Mouse (Mus musculus) heart, postnatal 0 days (tissue): ENCODE data around the gene Erv3. TPM values are rescaled to one million over a fixed set of nuclear protein-coding genes. Genes with fewer than 3 reads are reported as not detected.

ENCODE experiments used
- ATAC-seq: fragments of 200-750 bp; cut with Nextera tagmentation; 2 replicates; pipeline ENCODE4 v1.8.0; 2017; ENCODE audit warnings: low read depth, moderate number of reproducible peaks, moderate library complexity; ENCODE audit not compliant: insufficient read depth
- DNase-seq: peaks from one replicate; pipeline ENCODE4 v3.0.0-alpha.2; 2016; ENCODE audit warnings: low spot score
- H3K27ac ChIP-seq: fragments of 300-500 bp; sonication (generic); 2 replicates; pipeline ENCODE4 v1.5.1; 2014; ENCODE audit warnings: low read depth, mild to moderate bottlenecking
- H3K27me3 ChIP-seq: fragments of 300-500 bp; sonication (generic); 2 replicates; pipeline ENCODE4 v1.6.1; 2014; ENCODE audit warnings: low read length, mixed read lengths; ENCODE audit not compliant: control insufficient read depth, insufficient read depth
- H3K36me3 ChIP-seq: fragments of 300-500 bp; sonication (generic); replicated peaks from 2 replicates; pipeline ENCODE4 v1.6.1; 2014; ENCODE audit warnings: low read length, mixed read lengths; ENCODE audit not compliant: control insufficient read depth, insufficient read depth
- H3K4me1 ChIP-seq: fragments of 300-500 bp; sonication (generic); 2 replicates; pipeline ENCODE4 v1.6.1; 2014; ENCODE audit warnings: antibody characterized with exemption; ENCODE audit not compliant: control insufficient read depth, insufficient read depth
- H3K4me2 ChIP-seq: fragments of 300-500 bp; sonication (generic); 2 replicates; pipeline ENCODE4 v1.6.1; 2014; ENCODE audit warnings: low read depth, mild to moderate bottlenecking, low read length, moderate library complexity
- H3K4me3 ChIP-seq: fragments of 300-500 bp; sonication (generic); 2 replicates; pipeline ENCODE4 v1.5.1; 2014; ENCODE audit warnings: low read depth, low read length
- H3K9ac ChIP-seq: fragments of 300-500 bp; sonication (generic); replicated peaks from 2 replicates; pipeline ENCODE4 v1.6.1; 2014; ENCODE audit warnings: low read depth, low read length, mixed read lengths
- H3K9me3 ChIP-seq: fragments of 300-500 bp; sonication (generic); replicated peaks from 2 replicates; pipeline ENCODE4 v1.6.1; 2016; ENCODE audit warnings: low read length; ENCODE audit not compliant: control insufficient read depth
- CTCF ChIP-seq: IDR thresholded peaks from 2 replicates; pipeline ENCODE4 v1.5.1; 2016; ENCODE audit warnings: antibody characterized with exemption, control low read depth, low read depth
- EP300 ChIP-seq: IDR thresholded peaks from 2 replicates; pipeline ENCODE4 v1.6.1; 2016; ENCODE audit warnings: antibody characterized with exemption, low read depth
- WGBS: fragments of 180-500 bp; shearing (Covaris S2); extraction: QIAGEN DNeasy Blood & Tissue Kit; methylation state at CpG from one replicate; pipeline ENCODE4 v1.1.7; 2014; 5-methylcytosine and 5-hydroxymethylcytosine counted together
- polyA plus RNA-seq: library from polyadenylated mRNA; unstranded; fragments of >200 nt; fragmentation: Nextera tagmentation; extraction: Ambion mirVana; gene quantifications from 2 replicates; pipeline ENCODE4 v1.2.1, GENCODE M21; 2015
- total RNA-seq: library from RNA; depleted of rRNA; stranded (reverse); fragments of >200 nt; gene quantifications from 2 replicates; pipeline ENCODE4 v1.2.3, GENCODE M21; 2014; ENCODE audit warnings: low replicate concordance

Gene Erv3
- total and polyA plus RNA-seq, 2 experiments from 2014 or later, result not detected

GRCm38 (mm10) chr2:131895106-131895505 lies 35.6 kb upstream of the Erv3 start:
- no peak for DNase-seq
- ATAC-seq, result no peak
- WGBS, result 38% methylated on average over 2 of the region's 2 CpGs
- TF ChIP-seq CTCF (no peak), EP300 (no peak)
- Histone ChIP-seq H3K27ac (no peak overlapping the region), H3K4me2 (no peak overlapping the region), H3K9me3 (no peaks in the 10 kb centered on the region), H3K27me3 (no peaks in the 10 kb centered on the region), H3K4me3 (no peak overlapping the region), H3K9ac (no peak overlapping the region), H3K4me1 (peaks cover 6% of the 10 kb centered on the region), H3K36me3 (no peaks in the 10 kb centered on the region)

DNA sequence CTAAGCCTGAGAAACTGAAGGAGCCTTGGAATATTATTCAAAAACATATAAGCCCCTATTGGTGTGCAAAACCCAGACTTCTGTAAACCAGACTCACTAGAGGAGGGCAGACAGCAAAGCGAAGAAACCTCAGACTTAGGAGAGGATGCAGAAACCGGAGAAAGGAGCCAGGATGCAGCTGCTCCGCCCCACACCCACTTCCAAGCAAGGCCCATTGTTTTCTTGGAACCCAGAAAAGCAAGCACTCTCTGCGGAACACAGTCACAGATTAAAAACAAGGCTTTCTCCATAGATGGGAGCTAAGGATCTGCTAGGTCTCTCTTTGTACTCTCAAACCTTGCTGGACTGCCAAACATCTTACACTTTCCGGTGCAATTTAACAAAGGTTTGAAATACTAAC lies 33.0 kb upstream of the Erv3 start:
- Histone ChIP-seq H3K9me3 (no peaks in the 10 kb centered on the region), H3K27me3 (no peaks in the 10 kb centered on the region), H3K4me1 (peaks cover 12% of the 10 kb centered on the region), H3K36me3 (no peaks in the 10 kb centered on the region), H3K4me3 (no peak overlapping the region), H3K27ac (peak overlapping the region; percentile 74), H3K9ac (no peak overlapping the region), H3K4me2 (no peak overlapping the region)
- DNase-seq (peak; percentile 52), ATAC-seq (peak; percentile 49; the same call in 1 of the 2 replicates)
- TF ChIP-seq EP300, result no peak
- no peak for TF ChIP-seq CTCF
- WGBS, result 61% methylated on average over 5 of the region's 5 CpGs

DNA sequence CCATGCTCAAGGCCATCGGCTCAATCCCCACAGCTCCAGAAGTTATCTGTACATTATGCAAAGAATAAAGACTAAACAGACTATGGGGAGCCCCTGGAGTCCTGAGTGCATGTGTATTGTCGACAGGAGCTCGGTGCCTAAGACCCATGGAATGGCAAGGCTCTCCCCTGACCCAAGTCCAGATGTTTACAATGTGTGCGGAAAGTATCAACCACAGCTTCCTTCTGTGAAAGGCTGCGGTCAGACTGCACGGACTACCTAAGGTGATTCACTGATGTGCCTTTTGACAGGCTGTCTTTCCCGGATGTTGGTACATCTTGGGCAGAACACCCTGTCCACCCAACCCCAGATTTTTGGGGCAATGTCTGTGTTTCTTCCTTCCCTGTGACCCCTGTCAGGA lies 28.7 kb upstream of the Erv3 start:
- no peak for TF ChIP-seq EP300
- TF ChIP-seq CTCF, result no peak
- H3K27me3 ChIP-seq, result no peaks in the 10 kb centered on the region
- DNase-seq (no peak), ATAC-seq (no peak)
- no peak overlapping the region for H3K4me2 ChIP-seq
- H3K36me3 ChIP-seq, result no peaks in the 10 kb centered on the region
- no peak overlapping the region for H3K27ac ChIP-seq
- no peak overlapping the region for H3K9ac ChIP-seq
- no peaks in the 10 kb centered on the region for H3K9me3 ChIP-seq
- H3K4me1 ChIP-seq, result peaks cover 12% of the 10 kb centered on the region
- no peak overlapping the region for H3K4me3 ChIP-seq
- 75% methylated on average over 7 of the region's 7 CpGs for WGBS

GRCm38 (mm10) chr2:131886503-131887160 lies 27.1 kb upstream of the Erv3 start:
- DNase-seq (no peak), ATAC-seq (no peak)
- 73% methylated on average over 6 of the region's 6 CpGs for WGBS
- Histone ChIP-seq H3K27me3 (no peaks in the 10 kb centered on the region), H3K36me3 (no peaks in the 10 kb centered on the region), H3K4me3 (no peak overlapping the region), H3K4me2 (no peak overlapping the region), H3K4me1 (peaks cover 6% of the 10 kb centered on the region), H3K27ac (no peak overlapping the region), H3K9ac (no peak overlapping the region), H3K9me3 (no peaks in the 10 kb centered on the region)
- TF ChIP-seq CTCF (no peak), EP300 (no peak)

GRCm38 (mm10) chr2:131883136-131883535 lies 23.6 kb upstream of the Erv3 start:
- H3K4me1 ChIP-seq, result no peaks in the 10 kb centered on the region; the same call in 1 of the 2 replicates
- WGBS, result 36% methylated on average over 2 of the region's 2 CpGs
- DNase-seq (peak; percentile 24), ATAC-seq (peak; percentile 41; the same call in 1 of the 2 replicates)
- H3K9me3 ChIP-seq, result no peaks in the 10 kb centered on the region
- no peak overlapping the region for H3K27ac ChIP-seq
- H3K36me3 ChIP-seq, result no peaks in the 10 kb centered on the region
- no peak overlapping the region for H3K9ac ChIP-seq
- H3K27me3 ChIP-seq, result no peaks in the 10 kb centered on the region
- H3K4me3 ChIP-seq, result no peak overlapping the region
- H3K4me2 ChIP-seq, result no peak overlapping the region
- TF ChIP-seq CTCF, result no peak
- no peak for TF ChIP-seq EP300

GRCm38 (mm10) chr2:131881766-131882165 lies 22.2 kb upstream of the Erv3 start:
- TF ChIP-seq CTCF, result no peak
- no peak for TF ChIP-seq EP300
- Histone ChIP-seq H3K27ac (no peak overlapping the region), H3K9ac (no peak overlapping the region), H3K9me3 (no peaks in the 10 kb centered on the region), H3K4me1 (no peaks in the 10 kb centered on the region; the same call in 1 of the 2 replicates), H3K4me3 (no peak overlapping the region), H3K4me2 (no peak overlapping the region), H3K36me3 (no peaks in the 10 kb centered on the region), H3K27me3 (no peaks in the 10 kb centered on the region)
- 70% methylated on average over 4 of the region's 4 CpGs for WGBS
- no peak for ATAC-seq
- DNase-seq, result no peak
